Mouse (Mus musculus): ENCODE measurements around the gene Plce1. TPM values are rescaled to one million over a fixed set of nuclear protein-coding genes. Genes with fewer than 3 reads are reported as not detected.

The Plce1 gene
- polyA plus RNA-seq, 2 experiments, result 0.21 to 0.50 TPM

- H3K4me1 ChIP-seq (replicated peaks; ENCODE audit: control insufficient read depth in 2 of 2, insufficient read depth in 2 of 2, low read length in 1 of 2), result no peaks in the 10 kb centered on the region
- no peak overlapping the region for H3K27ac ChIP-seq
- no peaks in the 10 kb centered on the region for H3K9me3 ChIP-seq (ENCODE audit: control insufficient read depth, low read length)
- H3K4me2 ChIP-seq (ENCODE audit: low read depth), result no peak overlapping the region
- TF ChIP-seq EP300 (IDR thresholded peaks at IDR 0.05; ENCODE audit: low read depth) (no peak), CTCF (IDR thresholded peaks at IDR 0.05; ENCODE audit: low read depth) (no peak)
- 65% methylated on average over 7 of the region's 7 CpGs for WGBS (ENCODE audit: insufficient replicate concordance)
- no peak overlapping the region for H3K9ac ChIP-seq (replicated peaks)
- no peak overlapping the region for H3K4me3 ChIP-seq (ENCODE audit: insufficient read depth in 1 of 2, low read depth in 2 of 2, low read length in 2 of 2)
- H3K36me3 ChIP-seq (replicated peaks; ENCODE audit: control insufficient read depth, insufficient read depth, low read depth), result no peaks in the 10 kb centered on the region
- no peak for ATAC-seq (ENCODE audit: insufficient read depth)
- DNase-seq (ENCODE audit: low read depth in 3 of 3, low spot score in 3 of 3), result no peak
- no peaks in the 10 kb centered on the region for H3K27me3 ChIP-seq (ENCODE audit: control insufficient read depth, insufficient read depth, low read length)
Measured at GRCm38 (mm10) chr19:38672015-38672600, 191.2 kb downstream of the Plce1 start.

GRCm38 (mm10) chr19:38673936-38674335 lies 193.0 kb downstream of the Plce1 start:
- H3K4me1 ChIP-seq (replicated peaks; ENCODE audit: control insufficient read depth in 2 of 2, insufficient read depth in 2 of 2, low read length in 1 of 2), result no peaks in the 10 kb centered on the region
- no peak for TF ChIP-seq EP300 (IDR thresholded peaks at IDR 0.05; ENCODE audit: low read depth)
- no peak for TF ChIP-seq CTCF (IDR thresholded peaks at IDR 0.05; ENCODE audit: low read depth)
- 54% methylated on average over 2 of the region's 2 CpGs for WGBS (ENCODE audit: insufficient replicate concordance)

GRCm38 (mm10) chr19:38678655-38679054 lies 197.7 kb downstream of the Plce1 start:
- H3K4me2 ChIP-seq (ENCODE audit: low read depth), result no peak overlapping the region
- WGBS (ENCODE audit: insufficient replicate concordance), result 65% methylated on average over 5 of the region's 5 CpGs
- H3K27ac ChIP-seq, result no peak overlapping the region
- no peaks in the 10 kb centered on the region for H3K9me3 ChIP-seq (ENCODE audit: control insufficient read depth, low read length)
- H3K27me3 ChIP-seq (ENCODE audit: control insufficient read depth, insufficient read depth, low read length), result no peaks in the 10 kb centered on the region
- H3K4me1 ChIP-seq (replicated peaks; ENCODE audit: control insufficient read depth in 2 of 2, insufficient read depth in 2 of 2, low read length in 1 of 2), result no peaks in the 10 kb centered on the region
- ATAC-seq (ENCODE audit: insufficient read depth), result no peak
- TF ChIP-seq EP300 (IDR thresholded peaks at IDR 0.05; ENCODE audit: low read depth), result no peak
- TF ChIP-seq CTCF (IDR thresholded peaks at IDR 0.05; ENCODE audit: low read depth), result no peak
- no peaks in the 10 kb centered on the region for H3K36me3 ChIP-seq (replicated peaks; ENCODE audit: control insufficient read depth, insufficient read depth, low read depth)
- no peak overlapping the region for H3K9ac ChIP-seq (replicated peaks)
- no peak for DNase-seq (ENCODE audit: low read depth in 3 of 3, low spot score in 3 of 3)
- H3K4me3 ChIP-seq (ENCODE audit: insufficient read depth in 1 of 2, low read depth in 2 of 2, low read length in 2 of 2), result no peak overlapping the region

More at GRCm38 (mm10) chr19:38673936-38674335, 193.0 kb downstream of the Plce1 start:
- Histone ChIP-seq H3K9ac (replicated peaks) (no peak overlapping the region), H3K9me3 (ENCODE audit: control insufficient read depth, low read length) (no peaks in the 10 kb centered on the region), H3K4me3 (ENCODE audit: insufficient read depth in 1 of 2, low read depth in 2 of 2, low read length in 2 of 2) (no peak overlapping the region), H3K4me2 (ENCODE audit: low read depth) (no peak overlapping the region), H3K27ac (no peak overlapping the region), H3K27me3 (ENCODE audit: control insufficient read depth, insufficient read depth, low read length) (no peaks in the 10 kb centered on the region), H3K36me3 (replicated peaks; ENCODE audit: control insufficient read depth, insufficient read depth, low read depth) (no peaks in the 10 kb centered on the region)
- no peak for DNase-seq (ENCODE audit: low read depth in 3 of 3, low spot score in 3 of 3)
- ATAC-seq (ENCODE audit: insufficient read depth), result no peak

GRCm38 (mm10) chr19:38679520-38679919 lies 198.6 kb downstream of the Plce1 start:
- H3K27me3 ChIP-seq (ENCODE audit: control insufficient read depth, insufficient read depth, low read length), result no peaks in the 10 kb centered on the region
- no peaks in the 10 kb centered on the region for H3K4me1 ChIP-seq (replicated peaks; ENCODE audit: control insufficient read depth in 2 of 2, insufficient read depth in 2 of 2, low read length in 1 of 2)
- H3K36me3 ChIP-seq (replicated peaks; ENCODE audit: control insufficient read depth, insufficient read depth, low read depth), result no peaks in the 10 kb centered on the region
- no peaks in the 10 kb centered on the region for H3K9me3 ChIP-seq (ENCODE audit: control insufficient read depth, low read length)
- WGBS (ENCODE audit: insufficient replicate concordance), result 71% methylated on average over 4 of the region's 4 CpGs
- H3K4me2 ChIP-seq (ENCODE audit: low read depth), result no peak overlapping the region
- H3K27ac ChIP-seq, result no peak overlapping the region
- H3K4me3 ChIP-seq (ENCODE audit: insufficient read depth in 1 of 2, low read depth in 2 of 2, low read length in 2 of 2), result no peak overlapping the region
- DNase-seq (ENCODE audit: low read depth in 3 of 3, low spot score in 3 of 3) (no peak), ATAC-seq (ENCODE audit: insufficient read depth) (no peak)
- TF ChIP-seq CTCF (IDR thresholded peaks at IDR 0.05; ENCODE audit: low read depth) (no peak), EP300 (IDR thresholded peaks at IDR 0.05; ENCODE audit: low read depth) (no peak)
- no peak overlapping the region for H3K9ac ChIP-seq (replicated peaks)

- Histone ChIP-seq H3K4me3 (ENCODE audit: insufficient read depth in 1 of 2, low read depth in 2 of 2, low read length in 2 of 2) (no peak overlapping the region), H3K9me3 (ENCODE audit: control insufficient read depth, low read length) (no peaks in the 10 kb centered on the region), H3K27ac (no peak overlapping the region), H3K9ac (replicated peaks) (no peak overlapping the region), H3K36me3 (replicated peaks; ENCODE audit: control insufficient read depth, insufficient read depth, low read depth) (no peaks in the 10 kb centered on the region), H3K4me1 (replicated peaks; ENCODE audit: control insufficient read depth in 2 of 2, insufficient read depth in 2 of 2, low read length in 1 of 2) (no peaks in the 10 kb centered on the region), H3K4me2 (ENCODE audit: low read depth) (no peak overlapping the region), H3K27me3 (ENCODE audit: control insufficient read depth, insufficient read depth, low read length) (no peaks in the 10 kb centered on the region)
- no peak for ATAC-seq (ENCODE audit: insufficient read depth)
- TF ChIP-seq CTCF (IDR thresholded peaks at IDR 0.05; ENCODE audit: low read depth), result no peak
- no peak for TF ChIP-seq EP300 (IDR thresholded peaks at IDR 0.05; ENCODE audit: low read depth)
- DNase-seq (ENCODE audit: low read depth in 3 of 3, low spot score in 3 of 3), result no peak
- WGBS (ENCODE audit: insufficient replicate concordance), result 45% methylated on average over 5 of the region's 5 CpGs
Measured at GRCm38 (mm10) chr19:38687326-38687725, 206.4 kb downstream of the Plce1 start.

Data from liver, embryonic 14.5 days (tissue).